Mouse (Mus musculus) CH12F3 (cell line): ENCODE results near the gene Fgfr2.

ENCODE experiments used
- in situ Hi-C: fragments of 300-500 bp; cut with MboI; formaldehyde crosslinking; loops from 2 replicates; pipeline ENCODE4 v1.14.3; 2020; ENCODE audit warnings: low sequenced_read_pairs

Fgfr2 gene

DNA sequence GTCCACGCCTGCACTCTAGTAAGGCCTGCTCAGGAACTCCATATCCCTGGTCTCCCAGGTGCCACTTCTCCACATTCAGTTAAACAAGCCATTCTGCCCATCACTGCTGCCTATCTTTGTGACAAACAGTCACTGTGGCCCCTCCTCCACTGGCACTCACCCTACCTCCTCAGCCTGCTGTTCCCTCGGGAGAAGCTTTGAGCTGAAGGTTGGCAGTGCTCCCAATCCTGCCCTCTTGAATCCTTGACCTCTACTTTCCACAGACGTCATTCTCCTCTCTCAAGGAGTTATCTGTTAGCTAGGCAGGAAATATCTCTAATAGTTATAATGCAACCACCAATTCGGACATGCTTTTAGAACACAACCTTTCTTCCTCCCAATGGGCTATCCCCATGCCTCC, 3008.7 kb downstream of the Fgfr2 start:
- in situ Hi-C loops = no loop called here
